Mouse (Mus musculus) mouse embryonic stem cell (cell line): ENCODE results near the gene Zkscan14.

Experiments used
- in situ Hi-C, 2 experiments: fragments of 300-500 bp; cut with MboI; formaldehyde crosslinking; loops; 1 replicate in 1 of 2; 3 replicates in 1 of 2; pipeline ENCODE4 v1.14.3; 2019 to 2020; ENCODE audit warnings: low sequenced_read_pairs in 2 of 2, low pct_unique_long_range_greater_than_20kb in 1 of 2, mixed read lengths in 1 of 2; ENCODE audit not compliant: unreplicated experiment in 1 of 2

Zkscan14 gene

DNA sequence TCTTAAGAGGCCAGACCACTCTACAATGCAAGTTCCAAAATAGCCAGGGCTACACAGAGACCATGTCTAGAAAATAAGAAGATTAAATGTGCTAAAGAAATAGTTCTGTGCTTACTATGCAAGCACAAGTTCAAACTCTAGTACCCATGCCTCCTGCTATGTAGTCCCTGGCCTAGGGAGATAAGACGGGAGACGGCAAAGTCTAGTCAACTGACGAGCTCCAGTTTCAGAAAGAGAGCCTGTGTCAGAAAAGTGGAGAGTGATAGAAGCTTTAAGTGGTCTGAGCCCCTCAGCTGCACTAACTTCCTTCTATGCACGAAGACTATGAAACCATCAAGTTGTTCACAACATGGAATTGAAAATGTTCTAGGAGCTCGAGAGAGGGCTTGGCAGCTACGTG, 52.4 kb downstream of the Zkscan14 start:
- in situ Hi-C loops = no loop called here

DNA sequence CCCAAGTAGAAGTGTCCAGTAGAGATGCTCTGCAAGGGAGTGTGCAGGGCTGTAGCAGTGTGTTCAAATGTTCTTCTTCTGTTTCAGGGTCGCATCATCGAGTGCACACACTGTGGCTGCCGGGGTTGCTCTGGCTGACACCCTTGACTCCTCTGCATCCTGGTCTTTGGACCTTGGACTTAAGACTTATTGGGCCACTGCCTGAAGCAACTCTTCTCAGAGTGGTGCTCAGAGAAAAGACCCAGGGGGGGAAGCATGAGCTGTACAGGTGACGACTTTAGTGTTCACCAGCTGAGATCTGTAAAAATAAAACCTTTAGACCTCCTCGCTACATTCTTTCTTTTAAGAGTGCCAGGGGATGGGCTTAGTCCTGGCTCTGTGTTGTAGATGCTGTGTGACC, 53.9 kb downstream of the Zkscan14 start:
- in situ Hi-C loops = no loop called here
